Mouse (Mus musculus) gastrocnemius, adult 18-20 months (tissue): Measurements from ENCODE around the gene Pex3. TPM values are rescaled to one million over a fixed set of nuclear protein-coding genes. Genes with fewer than 3 reads are reported as not detected.
"Not testable (repeated sequence)": the region's sequence is repeated elsewhere in the genome, so short reads cannot be mapped to it uniquely, and the experiment has no call there.

Experiments
- DNase-seq: peaks from one replicate; pipeline ENCODE4 v3.0.0; 2021; ENCODE audit warnings: low spot score
- total RNA-seq, 2 experiments: library from RNA; stranded (reverse); gene quantifications; 2 replicates each; pipeline ENCODE4 v1.2.3; 2021

The Pex3 gene
- total RNA-seq, 2 experiments from 2014 or later: 10.3 to 10.6 TPM

DNA sequence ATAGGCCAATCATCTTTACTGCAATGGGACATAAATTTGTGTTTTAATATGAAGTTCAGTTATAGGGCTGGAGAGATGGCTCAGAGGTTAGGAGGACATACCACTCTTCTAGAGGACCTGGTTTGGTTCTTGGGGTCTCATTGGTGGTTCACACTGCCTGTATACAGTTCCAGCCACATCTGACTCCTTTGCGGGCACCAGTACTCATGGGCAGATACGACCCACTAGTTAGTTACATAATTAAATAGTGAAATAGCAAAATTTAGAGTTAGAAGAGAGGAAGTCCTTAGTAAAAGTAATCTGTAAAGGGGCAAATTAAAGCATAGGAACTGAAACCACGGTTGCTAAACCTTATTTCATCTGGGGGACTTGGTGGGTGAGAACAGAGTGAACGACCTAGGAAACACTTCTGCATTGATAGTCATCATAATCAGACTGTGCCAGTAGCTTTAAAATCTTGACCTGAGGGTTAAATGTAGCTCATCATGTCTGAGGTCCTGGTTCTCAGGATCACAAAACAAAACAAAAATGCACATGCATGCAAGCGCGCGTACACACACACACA is 13.1 kb downstream of the Pex3 start:
- DNase-seq: no peak

DNA sequence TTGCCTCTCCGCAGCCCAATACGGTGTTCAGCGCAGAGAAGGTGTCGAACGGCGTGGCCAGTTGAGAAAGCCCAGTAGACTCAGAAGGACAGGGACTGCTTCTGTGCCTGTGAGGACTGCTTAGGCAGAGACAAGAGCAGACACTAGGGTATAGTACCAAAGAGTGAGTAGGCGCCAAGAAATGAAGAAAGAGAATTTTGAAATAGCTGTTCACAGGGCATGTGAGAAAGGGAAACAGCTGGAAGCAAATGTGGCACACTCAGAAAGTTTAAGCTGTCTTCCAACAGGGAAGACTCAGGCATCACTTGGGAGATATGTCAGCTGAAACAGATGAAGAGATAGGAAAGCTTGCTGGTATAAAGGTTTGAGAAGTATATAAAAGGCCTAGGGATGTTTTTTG is 16.2 kb downstream of the Pex3 start:
- DNase-seq: no peak

DNA sequence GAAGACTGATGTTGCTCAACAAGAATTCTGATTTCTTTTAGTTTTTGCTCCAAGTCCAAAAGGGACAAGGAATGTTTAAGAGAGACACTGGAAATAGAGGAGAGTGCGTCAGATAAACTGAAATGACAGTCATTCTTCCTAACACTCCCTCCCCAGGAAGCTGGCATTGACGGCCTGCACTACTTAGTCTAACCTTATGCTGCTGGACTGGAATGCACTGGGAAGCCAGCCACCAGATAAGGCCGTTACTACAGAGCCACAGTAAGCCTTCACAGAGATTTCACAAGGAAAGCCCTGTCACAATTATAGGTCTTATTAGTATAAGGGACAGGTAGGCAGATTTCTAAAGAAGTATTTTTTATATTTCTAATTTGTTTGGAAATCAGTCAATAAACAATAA is 18.2 kb downstream of the Pex3 start:
- no peak for DNase-seq

GRCm38 (mm10) chr10:13528155-13528554 is 24.8 kb downstream of the Pex3 start:
- no peak for DNase-seq

DNA sequence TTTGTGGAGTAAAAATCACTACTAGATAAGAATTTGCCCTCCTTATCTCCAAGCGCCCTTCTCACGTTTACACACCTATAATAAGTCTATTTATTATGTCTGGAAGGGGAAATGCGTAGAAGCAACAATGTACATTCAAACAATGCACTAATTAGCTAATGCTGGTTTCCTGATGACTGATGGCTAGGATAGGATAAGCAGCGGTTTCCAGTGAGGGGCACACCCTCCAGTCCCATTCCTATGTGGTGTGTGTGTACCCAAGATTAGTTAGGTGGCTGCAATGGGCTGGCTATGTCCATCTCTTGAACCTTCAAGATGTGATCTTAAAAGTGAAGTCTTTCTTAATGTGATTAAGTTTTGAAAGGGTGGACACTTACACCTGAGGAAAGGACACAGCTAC is 31.1 kb downstream of the Pex3 start:
- DNase-seq: no peak

DNA sequence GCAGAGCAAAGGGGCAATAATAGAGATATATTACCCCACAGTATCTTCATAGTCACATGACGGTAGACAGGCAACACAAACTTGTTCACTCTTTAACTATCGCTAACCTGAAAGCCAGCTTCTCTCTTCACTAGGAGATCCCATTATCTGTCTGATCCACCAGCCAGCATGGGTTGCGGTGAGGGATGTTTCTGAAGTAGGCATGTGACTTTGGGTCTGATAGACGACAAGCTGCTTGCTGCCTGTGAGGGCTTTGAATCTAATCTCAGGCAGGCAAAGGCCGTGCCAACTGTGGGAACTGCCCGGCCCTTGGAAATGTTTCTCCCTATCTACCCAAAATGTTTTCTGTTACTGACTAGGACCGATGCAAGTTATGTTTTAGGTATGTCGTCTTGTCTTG is 50.6 kb downstream of the Pex3 start:
- no peak for DNase-seq

DNA sequence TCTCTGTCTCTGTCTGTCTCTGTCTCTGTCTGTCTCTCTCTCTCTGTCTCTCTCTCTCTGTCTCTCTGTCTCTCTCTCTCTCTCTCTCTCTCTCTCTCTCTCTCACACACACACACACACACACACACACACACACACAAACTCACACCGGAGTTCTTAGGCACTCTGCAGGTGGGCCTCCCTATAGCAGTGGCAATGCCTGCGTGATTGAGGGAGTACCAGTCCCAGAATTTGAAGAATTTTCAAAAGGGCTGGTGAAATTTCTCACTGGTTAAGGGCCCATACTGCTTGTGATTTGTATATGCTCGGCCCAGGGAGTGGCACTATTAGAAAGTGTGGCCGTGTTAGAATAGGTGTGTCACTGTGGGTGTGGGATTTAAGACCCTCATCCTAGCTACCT is 51.4 kb downstream of the Pex3 start:
- not testable (repeated sequence) for DNase-seq

- peak; percentile 84 for DNase-seq
Observed at GRCm38 (mm10) chr10:13500938-13501496, 51.9 kb downstream of the Pex3 start.

DNA sequence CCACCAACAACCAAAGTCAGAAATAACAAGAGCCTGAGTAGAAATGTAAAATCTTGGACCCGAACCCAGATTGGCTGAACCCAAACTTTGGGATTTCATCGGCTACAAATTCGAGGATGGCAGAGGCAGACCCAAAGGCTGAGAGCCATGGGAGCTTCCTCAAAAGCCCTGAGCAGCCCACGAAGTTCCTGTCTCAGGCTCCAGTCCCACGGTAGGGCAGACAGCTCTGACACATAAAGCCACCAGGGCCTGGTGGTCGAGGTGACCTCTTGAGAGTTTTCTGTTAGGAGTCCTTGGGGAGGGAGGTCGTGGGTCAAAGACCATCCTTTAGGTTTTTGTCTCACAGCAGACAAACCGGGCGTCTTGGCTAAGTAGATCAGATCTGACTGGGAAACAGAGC is 52.5 kb downstream of the Pex3 start:
- no peak for DNase-seq

- no peak for DNase-seq
Observed at GRCm38 (mm10) chr10:13499331-13499730, 53.6 kb downstream of the Pex3 start, which contains the start of gene Fuca2. Gene Fuca2, plus strand, starts transcription at chr10:13499540.

DNA sequence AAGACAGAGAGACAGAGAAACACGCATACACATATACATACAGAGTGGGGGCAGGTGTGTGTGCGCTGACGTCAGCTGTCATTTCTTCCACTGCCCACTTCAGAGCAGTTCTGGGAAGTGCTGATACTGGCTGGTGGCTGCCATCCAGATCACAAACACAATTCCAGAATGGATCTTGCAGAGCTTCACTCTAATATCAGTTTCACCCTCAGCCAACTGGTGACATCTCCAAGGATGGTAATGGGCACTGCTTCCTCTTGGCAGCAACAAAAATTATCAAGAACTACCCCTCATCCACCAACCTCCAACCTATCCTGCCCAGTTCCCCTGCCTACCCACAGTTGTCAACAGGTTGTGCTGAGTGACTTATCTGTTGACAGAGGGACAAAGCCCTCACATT is 56.6 kb downstream of the Pex3 start:
- no peak for DNase-seq

DNA sequence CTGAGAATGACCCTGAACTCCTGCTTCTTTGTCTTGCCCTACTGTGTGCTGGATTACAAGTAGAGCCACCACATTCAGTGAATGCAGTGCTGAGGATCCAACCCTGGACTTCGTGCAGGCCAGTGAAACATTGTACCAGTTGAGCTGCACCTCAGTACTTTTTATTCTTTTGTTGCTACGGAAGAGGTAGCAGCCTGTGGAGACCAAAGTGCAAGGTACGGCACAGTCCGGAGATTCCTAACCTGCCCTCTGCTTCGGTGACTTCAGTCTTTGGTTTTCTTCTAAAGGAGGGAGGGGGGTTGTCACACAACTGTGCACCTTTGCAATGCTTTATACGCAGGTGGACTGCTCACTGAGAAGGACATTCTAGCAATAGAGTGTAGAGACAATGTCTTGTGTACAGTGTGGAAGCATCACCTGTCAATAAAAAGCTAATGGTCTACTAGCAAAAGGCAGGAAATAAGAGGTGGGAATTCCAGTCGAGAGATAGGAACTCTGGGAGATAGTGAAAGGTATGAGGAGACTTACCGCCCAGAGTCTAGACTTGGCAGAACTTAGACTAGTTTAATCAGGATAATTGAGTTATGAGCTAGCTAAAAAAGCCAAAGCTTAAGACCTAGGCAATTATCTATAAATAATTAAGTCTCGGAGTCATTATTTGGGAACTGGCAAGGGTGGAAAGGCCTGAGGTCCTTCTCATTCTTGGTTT is 58.8 kb downstream of the Pex3 start:
- no peak for DNase-seq

- DNase-seq: no peak
Observed at GRCm38 (mm10) chr10:13489671-13490070, 63.3 kb downstream of the Pex3 start.

- no peak for DNase-seq
Observed at GRCm38 (mm10) chr10:13485958-13486357, 67.0 kb downstream of the Pex3 start.

DNA sequence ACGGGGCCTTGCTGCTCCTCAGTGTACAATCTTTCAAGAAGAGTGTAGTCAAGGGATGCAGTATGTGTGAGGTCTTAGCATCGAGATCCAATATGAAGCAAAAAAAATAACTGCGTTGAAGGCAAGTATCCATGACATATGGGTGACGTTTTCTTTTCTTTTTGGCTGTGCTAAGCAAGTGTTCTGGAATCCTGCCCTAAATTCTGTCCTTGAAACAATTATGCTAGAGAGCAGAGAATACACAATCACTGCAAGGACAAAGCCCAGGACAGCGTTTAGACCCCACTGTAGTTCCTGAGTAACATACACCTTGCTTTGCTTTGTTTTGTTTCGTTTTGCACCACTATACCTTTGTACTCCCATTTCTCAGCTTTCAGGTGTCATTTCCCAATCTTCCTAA is 73.6 kb downstream of the Pex3 start:
- no peak for DNase-seq

DNA sequence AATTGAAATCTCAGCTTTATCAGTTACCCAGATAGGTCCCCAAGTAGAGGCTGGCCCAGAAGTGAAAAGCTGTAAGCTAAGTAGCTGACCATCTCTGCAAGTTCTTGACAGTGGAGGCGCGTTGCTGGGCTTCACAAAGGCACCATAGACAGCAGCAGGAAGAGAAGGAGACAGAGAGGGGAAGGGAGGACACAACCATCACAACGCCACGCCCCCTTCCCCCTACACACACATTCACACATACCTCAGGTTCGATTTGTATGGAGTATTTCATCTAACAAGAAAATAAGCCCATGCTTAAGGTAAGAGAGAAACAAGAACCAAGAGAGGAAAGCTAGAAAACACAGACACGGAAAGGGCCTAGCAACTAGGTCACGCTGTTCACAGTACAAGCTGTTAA is 77.8 kb downstream of the Pex3 start:
- DNase-seq: no peak

- DNase-seq: no peak
Observed at GRCm38 (mm10) chr10:13474568-13474955, 78.4 kb downstream of the Pex3 start.

Other genes starting within 250 kb of the Pex3 start
- gene Phactr2, start 78.7 kb downstream of the Pex3 start, total RNA-seq: 10 to 100 TPM; 17.6 to 19.4 TPM
- 10 to 100 TPM; 10.7 to 11.5 TPM for gene Fuca2, start 53.6 kb downstream of the Pex3 start, total RNA-seq
- gene Adat2, start 248 bp downstream of the Pex3 start, total RNA-seq: 1 to 10 TPM; 2.5 to 3.4 TPM